Mouse (Mus musculus) liver, embryonic 14.5 days (tissue): ENCODE measurements around the gene Gm44502.

Experiments
- CTCF ChIP-seq: IDR thresholded peaks from 2 replicates; pipeline ENCODE4 v1.5.1; 2016; ENCODE audit warnings: antibody characterized with exemption, low read depth, control low read depth
- EP300 ChIP-seq: IDR thresholded peaks from 2 replicates; pipeline ENCODE4 v1.6.1; 2016; ENCODE audit warnings: antibody characterized with exemption, low read depth

- TF ChIP-seq EP300 (no peak), CTCF (no peak)
These were observed 31.4 kb downstream of the Gm44502 start for GRCm38 (mm10) chr15:89398146-89398545.
